Mouse (Mus musculus) hindbrain, postnatal 0 days (tissue): ENCODE data around the gene Rprd1b. TPM values are rescaled to one million over a fixed set of nuclear protein-coding genes. Genes with fewer than 3 reads are reported as not detected.

Experiments
- ATAC-seq: fragments of 200-750 bp; cut with Nextera tagmentation; 2 replicates; pipeline ENCODE4 v1.8.0; 2017; ENCODE audit warnings: mild to moderate bottlenecking, moderate TSS enrichment, moderate library complexity
- DNase-seq: peaks from one replicate; pipeline ENCODE4 v3.0.0-alpha.2; 2015; ENCODE audit warnings: low spot score
- H3K27ac ChIP-seq: fragments of 300-500 bp; sonication (generic); 2 replicates; pipeline ENCODE4 v1.5.1; 2014; ENCODE audit warnings: mild to moderate bottlenecking
- H3K27me3 ChIP-seq: fragments of 300-500 bp; sonication (generic); 2 replicates; pipeline ENCODE4 v1.6.1; 2014; ENCODE audit warnings: low read length, mixed read lengths; ENCODE audit not compliant: insufficient read depth
- H3K36me3 ChIP-seq: fragments of 300-500 bp; sonication (generic); 2 replicates; pipeline ENCODE4 v1.6.1; 2014; ENCODE audit warnings: low read length, mixed read lengths; ENCODE audit not compliant: insufficient read depth
- H3K4me1 ChIP-seq: fragments of 300-500 bp; sonication (generic); 2 replicates; pipeline ENCODE4 v1.6.1; 2014; ENCODE audit warnings: antibody characterized with exemption, low read length, mixed read lengths; ENCODE audit not compliant: insufficient read depth
- H3K4me2 ChIP-seq: fragments of 300-500 bp; sonication (generic); 2 replicates; pipeline ENCODE4 v1.6.1; 2014; ENCODE audit warnings: low read depth, mild to moderate bottlenecking, low read length, moderate library complexity, mixed read lengths
- H3K4me3 ChIP-seq: fragments of 300-500 bp; sonication (generic); 2 replicates; pipeline ENCODE4 v1.5.1; 2014; ENCODE audit warnings: low read length
- H3K9ac ChIP-seq: fragments of 300-500 bp; sonication (generic); replicated peaks from 2 replicates; pipeline ENCODE4 v1.6.1; 2014; ENCODE audit warnings: mild to moderate bottlenecking, low read length, moderate library complexity, mixed read lengths
- H3K9me3 ChIP-seq: fragments of 300-500 bp; sonication (generic); 2 replicates; pipeline ENCODE4 v1.6.1; 2016; ENCODE audit warnings: low read length, mixed read lengths
- CTCF ChIP-seq: IDR thresholded peaks from 2 replicates; pipeline ENCODE4 v1.5.1; 2016; ENCODE audit warnings: antibody characterized with exemption, control low read depth, low read depth
- WGBS: fragments of 180-500 bp; shearing (Covaris S2); extraction: QIAGEN DNeasy Blood & Tissue Kit; methylation state at CpG from one replicate; pipeline ENCODE4 v1.1.7; 2014; 5-methylcytosine and 5-hydroxymethylcytosine counted together
- polyA plus RNA-seq: library from polyadenylated mRNA; unstranded; fragments of >200 nt; fragmentation: Nextera tagmentation; extraction: Ambion mirVana; gene quantifications from 2 replicates; pipeline ENCODE4 v1.2.1, GENCODE M21; 2015
- total RNA-seq: library from RNA; depleted of rRNA; stranded (reverse); fragments of >200 nt; gene quantifications from 2 replicates; pipeline ENCODE4 v1.2.3, GENCODE M21; 2014

The Rprd1b gene
- total and polyA plus RNA-seq, 2 experiments from 2014 or later: 19.8 to 31.3 TPM

DNA sequence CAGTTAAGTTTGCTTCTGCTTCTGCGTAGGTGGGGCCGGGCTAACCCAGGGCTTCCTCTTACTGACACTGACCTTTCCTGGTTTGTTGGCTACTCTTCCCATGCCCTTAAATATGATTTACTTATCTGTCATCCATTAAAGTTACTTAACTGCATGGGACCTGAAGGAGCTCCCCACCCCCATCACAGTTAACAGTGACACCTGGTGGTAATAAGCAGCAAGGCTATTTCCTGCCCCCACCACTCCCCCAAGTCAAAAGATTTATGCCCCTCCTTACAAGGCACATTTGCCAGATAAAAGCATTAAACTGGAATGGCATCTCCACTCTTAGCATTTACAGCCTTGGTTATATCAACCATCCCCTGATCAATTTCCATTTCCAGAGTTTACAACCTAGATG, 38.4 kb upstream of the Rprd1b start:
- Histone ChIP-seq H3K27ac (no peak overlapping the region), H3K27me3 (no peaks in the 10 kb centered on the region), H3K9ac (no peak overlapping the region), H3K36me3 (no peaks in the 10 kb centered on the region; the same call in 1 of the 2 replicates), H3K4me2 (no peak overlapping the region), H3K4me3 (no peak overlapping the region), H3K9me3 (no peaks in the 10 kb centered on the region), H3K4me1 (no peaks in the 10 kb centered on the region)
- ATAC-seq (no peak), DNase-seq (peak; percentile 55)
- TF ChIP-seq CTCF: peak; percentile 76
- 78% methylated on average over 2 of the region's 2 CpGs for WGBS

DNA sequence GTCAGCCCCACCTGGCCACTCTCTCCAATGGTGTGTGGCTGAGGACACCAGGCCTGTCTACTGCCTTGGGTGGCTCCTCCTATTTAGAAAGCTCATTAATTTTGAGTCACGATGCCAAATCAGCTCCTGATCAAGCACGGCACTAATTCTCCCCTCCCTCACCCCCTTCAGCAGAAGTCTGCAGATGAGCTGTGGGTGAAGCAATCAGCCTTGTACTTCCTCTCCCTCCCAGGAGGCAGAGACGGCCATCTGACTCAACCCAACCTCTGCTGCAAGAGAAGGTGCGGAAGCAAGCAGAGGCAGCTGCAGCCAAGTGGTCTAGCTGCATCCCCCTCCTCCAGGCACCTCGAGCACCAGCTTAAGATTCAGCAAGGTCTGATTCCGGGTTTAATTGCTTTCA, 37.3 kb upstream of the Rprd1b start:
- ATAC-seq (0 out of 2 replicates have a peak, but pooled peaks have one; percentile 24), DNase-seq (no peak)
- H3K36me3 ChIP-seq: peaks cover 5% of the 10 kb centered on the region; the same call in 1 of the 2 replicates

DNA sequence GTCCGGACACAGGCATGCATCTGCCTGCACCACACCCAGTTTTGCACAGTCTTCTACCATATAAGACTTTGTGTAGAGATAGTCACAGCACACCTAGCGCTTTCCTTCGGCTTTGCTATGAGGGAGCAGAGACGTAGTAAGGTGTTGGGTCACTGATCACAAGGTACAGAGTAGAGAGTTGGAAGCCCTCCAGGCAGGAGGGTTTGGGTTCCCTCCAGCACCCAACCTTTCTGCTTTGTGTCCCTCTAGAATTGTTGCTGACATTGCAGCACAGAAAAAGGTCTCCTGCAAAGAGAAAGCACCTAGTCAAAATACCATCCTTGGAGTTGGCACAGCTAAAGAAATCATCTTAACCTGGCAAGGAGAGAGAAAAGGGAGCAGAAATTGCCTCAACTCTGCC, 35.8 kb upstream of the Rprd1b start:
- Histone ChIP-seq H3K4me3 (no peak overlapping the region), H3K9me3 (no peaks in the 10 kb centered on the region), H3K4me2 (no peak overlapping the region), H3K27me3 (no peaks in the 10 kb centered on the region), H3K27ac (no peak overlapping the region), H3K36me3 (peaks cover 10% of the 10 kb centered on the region; the same call in 1 of the 2 replicates), H3K4me1 (no peaks in the 10 kb centered on the region), H3K9ac (no peak overlapping the region)
- ATAC-seq (no peak), DNase-seq (no peak)
- 92% methylated on average over 4 of the region's 4 CpGs for WGBS
- no peak for TF ChIP-seq CTCF

More for the DNA sequence above, 37.3 kb upstream of the Rprd1b start:
- Histone ChIP-seq H3K27ac (no peak overlapping the region), H3K27me3 (no peaks in the 10 kb centered on the region), H3K9ac (no peak overlapping the region), H3K4me3 (no peak overlapping the region), H3K9me3 (no peaks in the 10 kb centered on the region), H3K4me1 (no peaks in the 10 kb centered on the region), H3K4me2 (no peak overlapping the region)
- no peak for TF ChIP-seq CTCF
- WGBS: 65% methylated on average over 6 of the region's 6 CpGs

DNA sequence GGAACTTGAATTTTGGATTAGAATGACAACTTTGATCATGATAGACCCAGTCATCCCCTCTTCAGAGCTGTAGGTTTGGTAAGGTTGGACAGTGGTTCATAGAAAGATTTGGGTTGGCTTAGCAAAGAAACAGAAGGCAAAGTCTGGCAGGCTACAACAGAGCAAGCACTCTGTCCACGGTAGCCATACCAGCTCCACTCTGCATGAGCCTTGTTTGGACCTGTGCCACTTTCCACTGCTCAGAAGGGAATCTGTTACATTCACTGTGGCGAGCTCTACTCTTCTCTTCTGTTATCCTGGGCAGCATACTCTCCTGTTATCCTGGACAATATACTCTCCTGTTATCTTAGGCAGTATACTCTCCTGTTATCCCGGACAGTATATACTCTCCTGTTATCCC, 29.5 kb upstream of the Rprd1b start:
- ATAC-seq (no peak), DNase-seq (peak; percentile 43)
- Histone ChIP-seq H3K4me2 (no peak overlapping the region), H3K36me3 (peaks cover 10% of the 10 kb centered on the region; the same call in 1 of the 2 replicates), H3K4me3 (no peak overlapping the region), H3K9ac (no peak overlapping the region), H3K9me3 (no peaks in the 10 kb centered on the region), H3K27ac (no peak overlapping the region), H3K27me3 (no peaks in the 10 kb centered on the region), H3K4me1 (no peaks in the 10 kb centered on the region)
- 53% methylated on average over 3 of the region's 3 CpGs for WGBS
- no peak for TF ChIP-seq CTCF

DNA sequence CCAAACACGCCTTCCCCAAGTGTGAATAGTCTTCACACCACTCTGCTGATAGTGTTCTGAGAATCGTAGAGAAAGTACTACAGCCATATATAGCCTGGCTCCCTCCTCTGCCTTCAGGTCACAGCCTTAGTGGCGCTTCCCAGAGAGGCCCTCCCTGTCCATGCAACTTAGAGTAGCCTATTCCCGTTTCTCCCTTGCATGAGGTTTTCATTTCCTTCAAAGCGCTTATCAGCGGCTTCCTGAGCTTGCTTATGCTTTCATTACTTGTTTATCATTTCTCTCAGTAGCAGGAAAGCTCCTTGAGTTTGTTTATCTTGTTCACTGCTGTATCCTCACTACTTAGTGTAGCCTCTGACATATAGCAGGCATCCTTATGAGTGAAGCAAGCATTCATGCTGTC, 23.7 kb upstream of the Rprd1b start:
- Histone ChIP-seq H3K4me2 (no peak overlapping the region), H3K9ac (no peak overlapping the region), H3K9me3 (no peaks in the 10 kb centered on the region), H3K36me3 (peaks cover 14% of the 10 kb centered on the region; the same call in 1 of the 2 replicates), H3K27ac (no peak overlapping the region), H3K4me3 (no peak overlapping the region), H3K4me1 (no peaks in the 10 kb centered on the region), H3K27me3 (no peaks in the 10 kb centered on the region)
- DNase-seq: no peak
- WGBS: 86% methylated on average over 6 of the region's 6 CpGs
- no peak for ATAC-seq
- TF ChIP-seq CTCF: no peak

DNA sequence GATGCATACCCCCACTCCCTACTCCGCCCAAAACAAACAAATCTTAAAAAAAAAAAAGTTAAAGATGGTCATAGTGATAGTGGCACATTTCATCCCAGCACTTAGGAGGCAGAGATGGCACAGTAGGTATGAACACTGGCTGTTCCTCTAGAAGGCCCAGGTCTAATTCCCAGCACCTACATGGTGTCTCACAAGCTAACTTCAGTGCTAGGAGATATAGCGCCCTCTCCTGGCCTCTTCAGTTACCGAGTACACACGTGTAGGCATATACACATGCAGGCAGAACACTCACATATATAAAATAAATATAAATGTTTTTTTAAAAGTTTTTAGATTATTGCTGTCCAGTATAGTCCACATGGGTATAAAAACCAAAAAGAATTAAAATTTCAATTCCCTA, 22.7 kb upstream of the Rprd1b start:
- whole genome bisulfite sequencing: 97% methylated on average over 4 of the region's 4 CpGs
- Histone ChIP-seq H3K36me3 (peaks cover 14% of the 10 kb centered on the region; the same call in 1 of the 2 replicates), H3K9ac (no peak overlapping the region), H3K27ac (no peak overlapping the region), H3K9me3 (no peaks in the 10 kb centered on the region), H3K27me3 (no peaks in the 10 kb centered on the region), H3K4me2 (no peak overlapping the region), H3K4me1 (no peaks in the 10 kb centered on the region), H3K4me3 (no peak overlapping the region)
- TF ChIP-seq CTCF: no peak; the same call in 1 of the 2 replicates
- DNase-seq (no peak), ATAC-seq (no peak)

DNA sequence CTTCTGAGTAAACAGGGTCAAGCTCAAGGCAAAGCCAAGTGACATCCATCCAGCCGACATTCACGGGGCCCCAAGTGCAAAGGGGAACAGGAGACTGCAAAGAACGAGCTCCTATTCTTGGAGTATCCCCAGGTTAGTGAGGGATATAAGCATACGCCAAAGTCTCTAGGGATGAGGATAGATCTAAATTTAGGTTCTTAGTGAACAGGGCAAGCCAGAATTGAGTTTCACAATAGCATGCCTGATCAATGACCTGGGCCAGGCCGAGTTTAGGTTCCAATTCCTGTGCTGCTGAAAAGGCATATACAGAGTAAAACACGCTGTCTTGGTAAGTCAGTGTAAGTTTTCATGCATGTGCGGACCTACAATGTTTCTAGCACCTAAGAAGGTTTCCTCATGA, 18.9 kb upstream of the Rprd1b start:
- Histone ChIP-seq H3K9ac (no peak overlapping the region), H3K4me2 (no peak overlapping the region), H3K4me1 (no peaks in the 10 kb centered on the region), H3K4me3 (no peak overlapping the region), H3K27ac (no peak overlapping the region), H3K9me3 (no peaks in the 10 kb centered on the region), H3K36me3 (peaks cover 14% of the 10 kb centered on the region; the same call in 1 of the 2 replicates), H3K27me3 (no peaks in the 10 kb centered on the region)
- WGBS: 83% methylated on average over 7 of the region's 7 CpGs
- TF ChIP-seq CTCF: no peak
- no peak for ATAC-seq
- no peak for DNase-seq
